Comparison of ENCODE assay signal across 8 mouse cellular contexts in the genomic region with DNA sequence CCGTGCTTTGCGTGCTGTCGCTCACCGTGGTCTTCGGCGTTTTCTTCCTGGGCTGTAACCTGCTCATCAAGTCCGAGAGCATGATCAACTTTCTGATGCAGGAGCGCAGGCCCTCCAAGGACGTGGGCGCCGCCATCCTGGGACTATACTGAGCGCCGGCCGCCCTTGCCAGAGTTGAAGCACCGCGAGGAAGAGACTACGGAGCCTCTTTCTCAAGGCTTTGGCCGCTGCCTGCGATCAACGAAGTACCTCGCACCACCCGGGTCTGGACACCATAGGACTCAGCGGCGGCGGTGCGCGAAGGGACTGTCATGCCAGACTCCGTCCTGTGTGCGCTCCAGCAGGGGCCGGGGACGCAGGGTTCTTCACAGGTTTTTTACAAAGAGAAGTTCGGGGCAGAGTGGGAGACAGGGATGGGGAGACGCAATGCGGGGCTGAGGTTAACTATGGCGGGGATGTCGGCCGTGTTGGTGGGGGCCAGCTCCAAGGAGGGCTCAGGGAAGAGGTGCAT. TPM values are rescaled to one million over a fixed set of nuclear protein-coding genes. Genes with fewer than 3 reads are reported as not detected.
DNase-seq lines count a peak whose midpoint lies in the region; ATAC-seq lines count a peak whose summit lies in the region.

No protein-coding gene starts in this region.

- H3K27me3 ChIP-seq in hindbrain, embryonic 13.5 days: peaks cover 96% of the 10 kb centered on the region
- peaks cover 70% of the 10 kb centered on the region for H3K27me3 ChIP-seq in midbrain, embryonic 16.5 days (ENCODE audit: control insufficient read depth, insufficient read depth, low read depth, low read length)

- peaks cover 15% of the 10 kb centered on the region for H3K4me1 ChIP-seq in hindbrain, embryonic 13.5 days (replicated peaks)
- peaks cover 15% of the 10 kb centered on the region for H3K4me1 ChIP-seq in midbrain, embryonic 16.5 days (ENCODE audit: control insufficient read depth, insufficient read depth, low read length)

- H3K36me3 ChIP-seq in hindbrain, embryonic 13.5 days: no peaks in the 10 kb centered on the region
- H3K36me3 ChIP-seq in midbrain, embryonic 16.5 days (ENCODE audit: control insufficient read depth, insufficient read depth, low read length): no peaks in the 10 kb centered on the region

- no peaks in the 10 kb centered on the region for H3K9me3 ChIP-seq in hindbrain, embryonic 13.5 days
- H3K9me3 ChIP-seq in midbrain, embryonic 16.5 days (replicated peaks; ENCODE audit: control insufficient read depth, low read length, poor library complexity, severe bottlenecking): no peaks in the 10 kb centered on the region

- WGBS in hindbrain, embryonic 13.5 days: 1% methylated on average over 37 of the region's 37 CpGs
- WGBS in midbrain, embryonic 16.5 days: 2% methylated on average over 36 of the region's 37 CpGs

- no peak for ATAC-seq in hindbrain, embryonic 13.5 days (ENCODE audit: low FRiP score)
- no peak; the same call in 1 of the 2 replicates for ATAC-seq in midbrain, embryonic 16.5 days

- H3K27ac ChIP-seq in hindbrain, embryonic 13.5 days: no peak overlapping the region
- H3K27ac ChIP-seq in midbrain, embryonic 16.5 days (ENCODE audit: low read length): no peak overlapping the region

- peak overlapping the region; percentile 43 for H3K4me3 ChIP-seq in hindbrain, embryonic 13.5 days
- H3K4me3 ChIP-seq in midbrain, embryonic 16.5 days (ENCODE audit: low read depth, low read length): peak overlapping the region; percentile 48

- peak overlapping the region; percentile 53 for H3K9ac ChIP-seq in hindbrain, embryonic 13.5 days
- peak overlapping the region; percentile 46 for H3K9ac ChIP-seq in midbrain, embryonic 16.5 days (ENCODE audit: low read depth, low read length)

- DNase-seq in kidney, postnatal 4 days: peak; percentile 14 to 20
- DNase-seq in kidney, postnatal 14 days: no peak
- DNase-seq in embryo, embryonic 10.5 days (ENCODE audit: low spot score): peak; percentile 31
- DNase-seq in ovary, postnatal 14 days (ENCODE audit: low spot score): no peak
- no peak for DNase-seq in layer of hippocampus, adult 9-10 months (ENCODE audit: low spot score)
- DNase-seq in right cerebral cortex, adult 18-20 months: no peak

- H3K4me2 ChIP-seq in hindbrain, embryonic 13.5 days: peak overlapping the region; percentile 75
- H3K4me2 ChIP-seq in midbrain, embryonic 16.5 days (ENCODE audit: low read length): peak overlapping the region; percentile 84

RNA-seq across cellular contexts. Expression of gene Rprml, which starts 0.7 kb away (rescaled TPM):
- 0.26 TPM in 1 of 2 replicates, not detected in the other for polyA plus RNA-seq in hindbrain, embryonic 13.5 days (2015; fragmentation: Nextera tagmentation; extraction: Ambion mirVana)
- polyA plus RNA-seq in midbrain, embryonic 16.5 days (2015; fragmentation: Nextera tagmentation; extraction: Ambion mirVana): 2.1 and 3.4 TPM in 2 replicates

RNA-seq across cellular contexts. Expression of gene Lyzl6, which starts 11.3 kb away (rescaled TPM):
- not detected in 2 replicates for polyA plus RNA-seq in hindbrain, embryonic 13.5 days (2015; fragmentation: Nextera tagmentation; extraction: Ambion mirVana)
- not detected in 2 replicates for polyA plus RNA-seq in midbrain, embryonic 16.5 days (2015; fragmentation: Nextera tagmentation; extraction: Ambion mirVana)

RNA-seq across cellular contexts. Expression of gene Gm884, which starts 29.1 kb away (rescaled TPM):
- not detected in 2 replicates for polyA plus RNA-seq in hindbrain, embryonic 13.5 days (2015; fragmentation: Nextera tagmentation; extraction: Ambion mirVana)
- not detected in 2 replicates for polyA plus RNA-seq in midbrain, embryonic 16.5 days (2015; fragmentation: Nextera tagmentation; extraction: Ambion mirVana)

RNA-seq across cellular contexts. Expression of gene Gosr2, which starts 47.7 kb away (rescaled TPM):
- 90.7 and 91.6 TPM in 2 replicates for polyA plus RNA-seq in hindbrain, embryonic 13.5 days (2015; fragmentation: Nextera tagmentation; extraction: Ambion mirVana)
- 93.2 and 96.2 TPM in 2 replicates for polyA plus RNA-seq in midbrain, embryonic 16.5 days (2015; fragmentation: Nextera tagmentation; extraction: Ambion mirVana)

Comparison
In these comparisons a context has a peak if more than half of its experiments do, and no peak if none do; other contexts are left out.
1. DNase-seq: peak in kidney, postnatal 4 days (2 of 2) and embryo, embryonic 10.5 days (single experiment); none in kidney, postnatal 14 days (single experiment), ovary, postnatal 14 days (single experiment), layer of hippocampus, adult 9-10 months (single experiment) and right cerebral cortex, adult 18-20 months (single experiment).